Mouse (Mus musculus): ENCODE measurements at regions not wholly inside any gene's neighbourhood (a gene's known extent, or its start where the extent isn't known, plus 50 kb on each side); places are given as distances from the start of the nearest gene placed in this dataset.

- WGBS: 63% methylated on average over 10 of the region's 10 CpGs
These were observed 414.2 kb downstream of the Irx1 start for GRCm38 (mm10) chr13:71549206-71549831.

GRCm38 (mm10) chr13:71538226-71538625, 425.3 kb downstream of the Irx1 start:
- H3K4me3 ChIP-seq (ENCODE audit: low read depth, low read length): no peak overlapping the region
- H3K36me3 ChIP-seq (ENCODE audit: control insufficient read depth, insufficient read depth, low read length): no peaks in the 10 kb centered on the region
- H3K4me1 ChIP-seq (ENCODE audit: control insufficient read depth, insufficient read depth, low read length): no peaks in the 10 kb centered on the region
- WGBS: 59% methylated on average over 4 of the region's 4 CpGs
- DNase-seq (ENCODE audit: low spot score) (no peak), ATAC-seq (ENCODE audit: low read depth) (no peak)
- H3K27me3 ChIP-seq (replicated peaks; ENCODE audit: control insufficient read depth, insufficient read depth, low read length): no peaks in the 10 kb centered on the region
- no peak overlapping the region for H3K4me2 ChIP-seq (ENCODE audit: low read depth, low read length)
- no peak overlapping the region for H3K27ac ChIP-seq (replicated peaks; ENCODE audit: low read depth, low read length)
- no peaks in the 10 kb centered on the region for H3K9me3 ChIP-seq (ENCODE audit: control insufficient read depth, low read length)
- H3K9ac ChIP-seq (ENCODE audit: low read depth, low read length): no peak overlapping the region

More at GRCm38 (mm10) chr13:71549206-71549831, 414.2 kb downstream of the Irx1 start:
- Histone ChIP-seq H3K36me3 (ENCODE audit: control insufficient read depth, insufficient read depth, low read length) (no peaks in the 10 kb centered on the region), H3K9me3 (ENCODE audit: control insufficient read depth, low read length) (no peaks in the 10 kb centered on the region), H3K27me3 (replicated peaks; ENCODE audit: control insufficient read depth, insufficient read depth, low read length) (no peaks in the 10 kb centered on the region), H3K4me1 (ENCODE audit: control insufficient read depth, insufficient read depth, low read length) (no peaks in the 10 kb centered on the region), H3K4me3 (ENCODE audit: low read depth, low read length) (no peak overlapping the region), H3K9ac (ENCODE audit: low read depth, low read length) (no peak overlapping the region), H3K4me2 (ENCODE audit: low read depth, low read length) (no peak overlapping the region), H3K27ac (replicated peaks; ENCODE audit: low read depth, low read length) (no peak overlapping the region)
- ATAC-seq (ENCODE audit: low read depth): peak; percentile 44; the same call in 1 of the 2 replicates
- DNase-seq (ENCODE audit: low spot score): peak; percentile 37

- ATAC-seq (ENCODE audit: low read depth) (0 out of 2 replicates have a peak, but pooled peaks have one; percentile 22), DNase-seq (ENCODE audit: low spot score) (peak; percentile 39)
- H3K9me3 ChIP-seq (ENCODE audit: control insufficient read depth, low read length): no peaks in the 10 kb centered on the region
- H3K9ac ChIP-seq (ENCODE audit: low read depth, low read length): no peak overlapping the region
- no peak overlapping the region for H3K4me3 ChIP-seq (ENCODE audit: low read depth, low read length)
- no peaks in the 10 kb centered on the region for H3K27me3 ChIP-seq (replicated peaks; ENCODE audit: control insufficient read depth, insufficient read depth, low read length)
- H3K27ac ChIP-seq (replicated peaks; ENCODE audit: low read depth, low read length): no peak overlapping the region
- H3K36me3 ChIP-seq (ENCODE audit: control insufficient read depth, insufficient read depth, low read length): no peaks in the 10 kb centered on the region
- H3K4me2 ChIP-seq (ENCODE audit: low read depth, low read length): no peak overlapping the region
- H3K4me1 ChIP-seq (ENCODE audit: control insufficient read depth, insufficient read depth, low read length): 0 out of 2 replicates have a peak, but pooled peaks cover 3% of the 10 kb centered on the region
- 74% methylated on average over 7 of the region's 7 CpGs for WGBS
These were observed 430.6 kb downstream of the Irx1 start for GRCm38 (mm10) chr13:71532796-71533351.

- Histone ChIP-seq H3K4me1 (ENCODE audit: control insufficient read depth, insufficient read depth, low read length) (0 out of 2 replicates have a peak, but pooled peaks cover 3% of the 10 kb centered on the region), H3K4me2 (ENCODE audit: low read depth, low read length) (no peak overlapping the region), H3K27me3 (replicated peaks; ENCODE audit: control insufficient read depth, insufficient read depth, low read length) (no peaks in the 10 kb centered on the region), H3K27ac (replicated peaks; ENCODE audit: low read depth, low read length) (no peak overlapping the region), H3K9ac (ENCODE audit: low read depth, low read length) (no peak overlapping the region), H3K36me3 (ENCODE audit: control insufficient read depth, insufficient read depth, low read length) (no peaks in the 10 kb centered on the region), H3K4me3 (ENCODE audit: low read depth, low read length) (no peak overlapping the region), H3K9me3 (ENCODE audit: control insufficient read depth, low read length) (no peaks in the 10 kb centered on the region)
- DNase-seq (ENCODE audit: low spot score) (peak; percentile 16), ATAC-seq (ENCODE audit: low read depth) (no peak)
- 45% methylated on average over 14 of the region's 14 CpGs for WGBS
These were observed 434.0 kb downstream of the Irx1 start for GRCm38 (mm10) chr13:71529397-71530122.

GRCm38 (mm10) chr13:71517776-71518175, 445.7 kb downstream of the Irx1 start:
- 88% methylated on average over 1 of the region's 1 CpGs for WGBS
- H3K9ac ChIP-seq (ENCODE audit: low read depth, low read length): no peak overlapping the region
- no peaks in the 10 kb centered on the region for H3K27me3 ChIP-seq (replicated peaks; ENCODE audit: control insufficient read depth, insufficient read depth, low read length)
- no peaks in the 10 kb centered on the region for H3K36me3 ChIP-seq (ENCODE audit: control insufficient read depth, insufficient read depth, low read length)
- H3K4me3 ChIP-seq (ENCODE audit: low read depth, low read length): no peak overlapping the region
- ATAC-seq (ENCODE audit: low read depth) (no peak), DNase-seq (ENCODE audit: low spot score) (no peak)
- H3K4me2 ChIP-seq (ENCODE audit: low read depth, low read length): no peak overlapping the region
- H3K27ac ChIP-seq (replicated peaks; ENCODE audit: low read depth, low read length): no peak overlapping the region
- H3K4me1 ChIP-seq (ENCODE audit: control insufficient read depth, insufficient read depth, low read length): no peaks in the 10 kb centered on the region
- H3K9me3 ChIP-seq (ENCODE audit: control insufficient read depth, low read length): no peaks in the 10 kb centered on the region

GRCm38 (mm10) chr13:71513204-71513603, 450.3 kb downstream of the Irx1 start:
- Histone ChIP-seq H3K9me3 (ENCODE audit: control insufficient read depth, low read length) (no peaks in the 10 kb centered on the region), H3K36me3 (ENCODE audit: control insufficient read depth, insufficient read depth, low read length) (no peaks in the 10 kb centered on the region), H3K27ac (replicated peaks; ENCODE audit: low read depth, low read length) (no peak overlapping the region), H3K27me3 (replicated peaks; ENCODE audit: control insufficient read depth, insufficient read depth, low read length) (no peaks in the 10 kb centered on the region), H3K4me3 (ENCODE audit: low read depth, low read length) (no peak overlapping the region), H3K9ac (ENCODE audit: low read depth, low read length) (no peak overlapping the region), H3K4me2 (ENCODE audit: low read depth, low read length) (no peak overlapping the region), H3K4me1 (ENCODE audit: control insufficient read depth, insufficient read depth, low read length) (no peaks in the 10 kb centered on the region)
- DNase-seq (ENCODE audit: low spot score) (peak; percentile 21), ATAC-seq (ENCODE audit: low read depth) (no peak)
- WGBS: 35% methylated on average over 6 of the region's 6 CpGs

- H3K27me3 ChIP-seq (replicated peaks; ENCODE audit: control insufficient read depth, insufficient read depth, low read length): no peaks in the 10 kb centered on the region
- no peaks in the 10 kb centered on the region for H3K36me3 ChIP-seq (ENCODE audit: control insufficient read depth, insufficient read depth, low read length)
- ATAC-seq (ENCODE audit: low read depth) (no peak), DNase-seq (ENCODE audit: low spot score) (no peak)
- no peak overlapping the region for H3K27ac ChIP-seq (replicated peaks; ENCODE audit: low read depth, low read length)
- no peaks in the 10 kb centered on the region for H3K4me1 ChIP-seq (ENCODE audit: control insufficient read depth, insufficient read depth, low read length)
- 24% methylated on average over 9 of the region's 9 CpGs for whole genome bisulfite sequencing
- no peak overlapping the region; the same call in 1 of the 2 replicates for H3K4me2 ChIP-seq (ENCODE audit: low read depth, low read length)
- H3K4me3 ChIP-seq (ENCODE audit: low read depth, low read length): no peak overlapping the region
- no peaks in the 10 kb centered on the region for H3K9me3 ChIP-seq (ENCODE audit: control insufficient read depth, low read length)
- no peak overlapping the region for H3K9ac ChIP-seq (ENCODE audit: low read depth, low read length)
These were observed 455.5 kb downstream of the Irx1 start for GRCm38 (mm10) chr13:71507956-71508401.

- 0 out of 2 replicates have a peak overlapping the region, but pooled peaks have one; percentile 10 for H3K9ac ChIP-seq (ENCODE audit: low read depth, low read length)
- H3K36me3 ChIP-seq (ENCODE audit: control insufficient read depth, insufficient read depth, low read length): no peaks in the 10 kb centered on the region
- peak; percentile 62; the same call in 1 of the 2 replicates for ATAC-seq (ENCODE audit: low read depth)
- H3K27me3 ChIP-seq (replicated peaks; ENCODE audit: control insufficient read depth, insufficient read depth, low read length): no peaks in the 10 kb centered on the region
- peak overlapping the region; percentile 36 for H3K4me2 ChIP-seq (ENCODE audit: low read depth, low read length)
- no peaks in the 10 kb centered on the region for H3K4me1 ChIP-seq (ENCODE audit: control insufficient read depth, insufficient read depth, low read length)
- no peaks in the 10 kb centered on the region for H3K9me3 ChIP-seq (ENCODE audit: control insufficient read depth, low read length)
- WGBS: 19% methylated on average over 10 of the region's 10 CpGs
- peak overlapping the region; percentile 9; the same call in 1 of the 2 replicates for H3K4me3 ChIP-seq (ENCODE audit: low read depth, low read length)
- DNase-seq (ENCODE audit: low spot score): peak; percentile 52
- H3K27ac ChIP-seq (replicated peaks; ENCODE audit: low read depth, low read length): no peak overlapping the region
These were observed 456.0 kb downstream of the Irx1 start for GRCm38 (mm10) chr13:71507421-71507931.

Data from embryonic facial prominence, embryonic 14.5 days (tissue).